Mouse (Mus musculus): ENCODE measurements around the gene Tecr. TPM values are rescaled to one million over a fixed set of nuclear protein-coding genes. Genes with fewer than 3 reads are reported as not detected.
A peak's percentile ranks its signal among the peaks of the same experiment; 100 is the strongest.

Gene Tecr
- polyA plus RNA-seq, 1 experiment: 193 TPM

- H3K4me3 ChIP-seq (ENCODE audit: insufficient read depth, poor library complexity, severe bottlenecking): no peak overlapping the region
- H3ac ChIP-seq (ENCODE audit: control insufficient read depth, insufficient read length, low read depth): no peak overlapping the region
- TF ChIP-seq USF1 (IDR thresholded peaks at IDR 0.05; ENCODE audit: low read depth): no peak
- TF ChIP-seq FOSL1 (IDR thresholded peaks at IDR 0.05; ENCODE audit: insufficient read depth, low read length, poor library complexity, severe bottlenecking): no peak
- no peak for TF ChIP-seq CTCF (IDR thresholded peaks at IDR 0.05; ENCODE audit: control insufficient read depth, insufficient read depth, insufficient read length)
- TF ChIP-seq MAX (IDR thresholded peaks at IDR 0.05): no peak
- no peak for TF ChIP-seq MYOG (IDR thresholded peaks at IDR 0.05; ENCODE audit: control insufficient read depth, extremely low read depth, insufficient read length)
- no peak for TF ChIP-seq CEBPB (IDR thresholded peaks at IDR 0.05; ENCODE audit: low read depth)
- no peak for TF ChIP-seq MYOD1 (IDR thresholded peaks at IDR 0.05; ENCODE audit: control insufficient read depth, insufficient read length, low read depth)
- peaks cover 5% of the 10 kb centered on the region for H3K36me3 ChIP-seq (ENCODE audit: control insufficient read depth, insufficient read depth)
- peaks cover 96% of the 10 kb centered on the region for H3K79me2 ChIP-seq (ENCODE audit: control insufficient read depth, insufficient read depth)
- peaks cover 25% of the 10 kb centered on the region for H3K79me3 ChIP-seq (ENCODE audit: low read depth)
- H3K27me3 ChIP-seq (ENCODE audit: control insufficient read depth, insufficient read depth, insufficient read length): no peaks in the 10 kb centered on the region
Measured at GRCm38 (mm10) chr8:83585333-83585732, 22.4 kb downstream of the Tecr start.

GRCm38 (mm10) chr8:83584771-83585170 lies 23.0 kb downstream of the Tecr start:
- H3K36me3 ChIP-seq (ENCODE audit: control insufficient read depth, insufficient read depth): peaks cover 5% of the 10 kb centered on the region

GRCm38 (mm10) chr8:83583236-83583635 lies 24.5 kb downstream of the Tecr start:
- H3K79me3 ChIP-seq (ENCODE audit: low read depth): peaks cover 24% of the 10 kb centered on the region
- TF ChIP-seq FOSL1 (IDR thresholded peaks at IDR 0.05; ENCODE audit: insufficient read depth, low read length, poor library complexity, severe bottlenecking) (no peak), USF1 (IDR thresholded peaks at IDR 0.05; ENCODE audit: low read depth) (no peak), MYOG (IDR thresholded peaks at IDR 0.05; ENCODE audit: control insufficient read depth, extremely low read depth, insufficient read length) (no peak), MAX (IDR thresholded peaks at IDR 0.05) (no peak), CEBPB (IDR thresholded peaks at IDR 0.05; ENCODE audit: low read depth) (no peak), CTCF (IDR thresholded peaks at IDR 0.05; ENCODE audit: control insufficient read depth, insufficient read depth, insufficient read length) (no peak), MYOD1 (IDR thresholded peaks at IDR 0.05; ENCODE audit: control insufficient read depth, insufficient read length, low read depth) (no peak)

More at GRCm38 (mm10) chr8:83584771-83585170, 23.0 kb downstream of the Tecr start:
- no peak overlapping the region for H3ac ChIP-seq (ENCODE audit: control insufficient read depth, insufficient read length, low read depth)
- H3K4me3 ChIP-seq (ENCODE audit: insufficient read depth, poor library complexity, severe bottlenecking): no peak overlapping the region
- H3K27me3 ChIP-seq (ENCODE audit: control insufficient read depth, insufficient read depth, insufficient read length): no peaks in the 10 kb centered on the region
- peak; percentile 26 for TF ChIP-seq MYOD1 (IDR thresholded peaks at IDR 0.05; ENCODE audit: control insufficient read depth, insufficient read length, low read depth)
- TF ChIP-seq FOSL1 (IDR thresholded peaks at IDR 0.05; ENCODE audit: insufficient read depth, low read length, poor library complexity, severe bottlenecking): no peak
- peaks cover 27% of the 10 kb centered on the region for H3K79me3 ChIP-seq (ENCODE audit: low read depth)
- peaks cover 96% of the 10 kb centered on the region for H3K79me2 ChIP-seq (ENCODE audit: control insufficient read depth, insufficient read depth)

GRCm38 (mm10) chr8:83582226-83582625 lies 25.5 kb downstream of the Tecr start:
- Histone ChIP-seq H3ac (ENCODE audit: control insufficient read depth, insufficient read length, low read depth) (no peak overlapping the region), H3K79me3 (ENCODE audit: low read depth) (peaks cover 20% of the 10 kb centered on the region), H3K36me3 (ENCODE audit: control insufficient read depth, insufficient read depth) (peaks cover 5% of the 10 kb centered on the region), H3K27me3 (ENCODE audit: control insufficient read depth, insufficient read depth, insufficient read length) (no peaks in the 10 kb centered on the region), H3K4me3 (ENCODE audit: insufficient read depth, poor library complexity, severe bottlenecking) (no peak overlapping the region), H3K79me2 (ENCODE audit: control insufficient read depth, insufficient read depth) (peaks cover 78% of the 10 kb centered on the region)
- TF ChIP-seq MYOD1 (IDR thresholded peaks at IDR 0.05; ENCODE audit: control insufficient read depth, insufficient read length, low read depth) (no peak), CTCF (IDR thresholded peaks at IDR 0.05; ENCODE audit: control insufficient read depth, insufficient read depth, insufficient read length) (no peak), USF1 (IDR thresholded peaks at IDR 0.05; ENCODE audit: low read depth) (no peak), FOSL1 (IDR thresholded peaks at IDR 0.05; ENCODE audit: insufficient read depth, low read length, poor library complexity, severe bottlenecking) (no peak), MYOG (IDR thresholded peaks at IDR 0.05; ENCODE audit: control insufficient read depth, extremely low read depth, insufficient read length) (no peak)

More at GRCm38 (mm10) chr8:83583236-83583635, 24.5 kb downstream of the Tecr start:
- Histone ChIP-seq H3K4me3 (ENCODE audit: insufficient read depth, poor library complexity, severe bottlenecking) (no peak overlapping the region), H3K36me3 (ENCODE audit: control insufficient read depth, insufficient read depth) (peaks cover 5% of the 10 kb centered on the region), H3K27me3 (ENCODE audit: control insufficient read depth, insufficient read depth, insufficient read length) (no peaks in the 10 kb centered on the region), H3K79me2 (ENCODE audit: control insufficient read depth, insufficient read depth) (peaks cover 81% of the 10 kb centered on the region), H3ac (ENCODE audit: control insufficient read depth, insufficient read length, low read depth) (no peak overlapping the region)

GRCm38 (mm10) chr8:83580826-83581225 lies 26.9 kb downstream of the Tecr start:
- Histone ChIP-seq H3K27me3 (ENCODE audit: control insufficient read depth, insufficient read depth, insufficient read length) (no peaks in the 10 kb centered on the region), H3K4me3 (ENCODE audit: insufficient read depth, poor library complexity, severe bottlenecking) (no peak overlapping the region), H3K36me3 (ENCODE audit: control insufficient read depth, insufficient read depth) (peaks cover 5% of the 10 kb centered on the region), H3ac (ENCODE audit: control insufficient read depth, insufficient read length, low read depth) (no peak overlapping the region), H3K79me2 (ENCODE audit: control insufficient read depth, insufficient read depth) (peaks cover 75% of the 10 kb centered on the region), H3K79me3 (ENCODE audit: low read depth) (peaks cover 18% of the 10 kb centered on the region)
- TF ChIP-seq MYOG (IDR thresholded peaks at IDR 0.05; ENCODE audit: control insufficient read depth, extremely low read depth, insufficient read length) (no peak), CTCF (IDR thresholded peaks at IDR 0.05; ENCODE audit: control insufficient read depth, insufficient read depth, insufficient read length) (no peak), FOSL1 (IDR thresholded peaks at IDR 0.05; ENCODE audit: insufficient read depth, low read length, poor library complexity, severe bottlenecking) (no peak), MYOD1 (IDR thresholded peaks at IDR 0.05; ENCODE audit: control insufficient read depth, insufficient read length, low read depth) (no peak), MAX (IDR thresholded peaks at IDR 0.05) (no peak), USF1 (IDR thresholded peaks at IDR 0.05; ENCODE audit: low read depth) (no peak), CEBPB (IDR thresholded peaks at IDR 0.05; ENCODE audit: low read depth) (no peak)

GRCm38 (mm10) chr8:83579676-83580075 lies 28.1 kb downstream of the Tecr start:
- Histone ChIP-seq H3K79me2 (ENCODE audit: control insufficient read depth, insufficient read depth) (peaks cover 75% of the 10 kb centered on the region), H3K36me3 (ENCODE audit: control insufficient read depth, insufficient read depth) (peaks cover 5% of the 10 kb centered on the region), H3K27me3 (ENCODE audit: control insufficient read depth, insufficient read depth, insufficient read length) (no peaks in the 10 kb centered on the region), H3K79me3 (ENCODE audit: low read depth) (peaks cover 14% of the 10 kb centered on the region), H3ac (ENCODE audit: control insufficient read depth, insufficient read length, low read depth) (no peak overlapping the region), H3K4me3 (ENCODE audit: insufficient read depth, poor library complexity, severe bottlenecking) (no peak overlapping the region)
- no peak for TF ChIP-seq MYOD1 (IDR thresholded peaks at IDR 0.05; ENCODE audit: control insufficient read depth, insufficient read length, low read depth)
- no peak for TF ChIP-seq CTCF (IDR thresholded peaks at IDR 0.05; ENCODE audit: control insufficient read depth, insufficient read depth, insufficient read length)
- no peak for TF ChIP-seq MAX (IDR thresholded peaks at IDR 0.05)
- TF ChIP-seq FOSL1 (IDR thresholded peaks at IDR 0.05; ENCODE audit: insufficient read depth, low read length, poor library complexity, severe bottlenecking): no peak
- TF ChIP-seq MYOG (IDR thresholded peaks at IDR 0.05; ENCODE audit: control insufficient read depth, extremely low read depth, insufficient read length): no peak
- TF ChIP-seq CEBPB (IDR thresholded peaks at IDR 0.05; ENCODE audit: low read depth): no peak
- no peak for TF ChIP-seq USF1 (IDR thresholded peaks at IDR 0.05; ENCODE audit: low read depth)
